Mouse (Mus musculus) forebrain, embryonic 12.5 days (tissue): Measurements from ENCODE around the gene Irf2. TPM values are rescaled to one million over a fixed set of nuclear protein-coding genes. Genes with fewer than 3 reads are reported as not detected.

Experiments used
- ATAC-seq: fragments of 200-750 bp; cut with Nextera tagmentation; 2 replicates; pipeline ENCODE4 v1.8.0; 2017; ENCODE audit warnings: moderate TSS enrichment; ENCODE audit not compliant: low FRiP score
- H3K27ac ChIP-seq: fragments of 300-500 bp; sonication (generic); 2 replicates; pipeline ENCODE4 v1.5.1; 2016; ENCODE audit warnings: mild to moderate bottlenecking
- H3K27me3 ChIP-seq: fragments of 300-500 bp; sonication (generic); 2 replicates; pipeline ENCODE4 v1.6.1; 2016; ENCODE audit warnings: mild to moderate bottlenecking
- H3K36me3 ChIP-seq: fragments of 300-500 bp; sonication (generic); replicated peaks from 2 replicates; pipeline ENCODE4 v1.6.1; 2016; ENCODE audit warnings: mild to moderate bottlenecking
- H3K4me1 ChIP-seq: fragments of 300-500 bp; sonication (generic); 2 replicates; pipeline ENCODE4 v1.6.1; 2016
- H3K4me2 ChIP-seq: fragments of 300-500 bp; sonication (generic); 2 replicates; pipeline ENCODE4 v1.6.1; 2016; ENCODE audit warnings: mild to moderate bottlenecking, moderate library complexity
- H3K4me3 ChIP-seq: fragments of 300-500 bp; sonication (generic); replicated peaks from 2 replicates; pipeline ENCODE4 v1.5.1; 2016; ENCODE audit warnings: mild to moderate bottlenecking
- H3K9ac ChIP-seq: fragments of 300-500 bp; sonication (generic); 2 replicates; pipeline ENCODE4 v1.6.1; 2016; ENCODE audit warnings: mild to moderate bottlenecking
- H3K9me3 ChIP-seq: fragments of 300-500 bp; sonication (generic); 2 replicates; pipeline ENCODE4 v1.6.1; 2016
- WGBS: fragments of 180-500 bp; shearing (Covaris S2); methylation state at CpG from one replicate; pipeline ENCODE4 v1.1.7; 2016; 5-methylcytosine and 5-hydroxymethylcytosine counted together
- polyA plus RNA-seq: library from polyadenylated mRNA; unstranded; fragments of >200 nt; fragmentation: Nextera tagmentation; extraction: Ambion mirVana; gene quantifications from 2 replicates; pipeline ENCODE4 v1.2.1, GENCODE M21; 2016

Irf2 gene
- polyA plus RNA-seq, 1 experiment from 2014 or later, result 11.7 TPM

DNA sequence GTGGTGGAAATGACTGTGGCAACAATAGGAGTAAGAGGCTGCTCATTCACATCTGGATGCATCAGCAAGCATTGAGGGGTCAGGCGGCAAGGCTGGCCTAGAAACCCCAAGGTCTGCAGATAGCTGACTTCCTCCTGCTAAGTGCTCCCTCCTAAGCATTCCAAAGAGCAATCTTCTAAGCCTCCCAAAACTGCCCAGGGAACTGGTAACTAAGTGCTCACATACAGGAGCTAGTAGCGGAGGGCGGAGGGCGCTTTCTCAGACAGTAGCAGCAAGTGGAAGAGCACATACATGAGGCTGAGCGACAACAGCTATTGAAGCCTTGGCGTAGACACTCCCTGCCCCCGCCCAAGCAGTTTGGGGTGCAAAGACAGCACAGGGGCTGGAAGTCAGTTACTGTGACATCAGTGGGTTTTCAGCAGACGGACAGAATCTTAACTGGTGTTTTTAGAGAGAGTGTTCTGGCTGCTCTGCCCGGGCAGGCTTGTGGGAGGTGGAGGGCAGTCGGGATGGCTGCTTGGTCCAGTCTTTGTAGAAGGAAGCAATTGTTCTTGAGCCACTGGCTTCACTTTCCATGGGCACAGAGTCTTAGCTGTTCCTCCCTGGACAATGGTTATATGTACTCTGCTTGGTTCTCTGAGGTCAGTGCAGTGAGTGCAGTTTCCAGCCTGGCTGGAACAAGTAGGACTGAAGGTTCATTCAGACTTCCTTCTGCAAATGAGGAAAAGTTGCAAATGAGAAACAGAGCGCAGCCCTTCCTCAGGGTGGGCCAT, 30.1 kb downstream of the Irf2 start:
- no peak for ATAC-seq
- no peak overlapping the region for H3K9ac ChIP-seq
- H3K4me3 ChIP-seq, result no peak overlapping the region
- H3K36me3 ChIP-seq, result no peaks in the 10 kb centered on the region
- H3K4me1 ChIP-seq, result peaks cover 28% of the 10 kb centered on the region
- WGBS, result 67% methylated on average over 11 of the region's 11 CpGs
- 0 out of 2 replicates have a peak, but pooled peaks cover 5% of the 10 kb centered on the region for H3K9me3 ChIP-seq
- peak overlapping the region; percentile 27; the same call in 1 of the 2 replicates for H3K27ac ChIP-seq
- H3K4me2 ChIP-seq, result no peak overlapping the region
- H3K27me3 ChIP-seq, result no peaks in the 10 kb centered on the region

GRCm38 (mm10) chr8:46770905-46771516, 31.5 kb downstream of the Irf2 start:
- H3K4me3 ChIP-seq, result no peak overlapping the region
- ATAC-seq, result peak; percentile 70; the same call in 1 of the 2 replicates
- H3K27me3 ChIP-seq, result no peaks in the 10 kb centered on the region
- H3K4me1 ChIP-seq, result peaks cover 28% of the 10 kb centered on the region
- 0 out of 2 replicates have a peak overlapping the region, but pooled peaks have one; percentile 11 for H3K27ac ChIP-seq
- H3K9me3 ChIP-seq, result 0 out of 2 replicates have a peak, but pooled peaks cover 5% of the 10 kb centered on the region
- H3K4me2 ChIP-seq, result no peak overlapping the region
- H3K9ac ChIP-seq, result no peak overlapping the region
- H3K36me3 ChIP-seq, result no peaks in the 10 kb centered on the region
- WGBS, result 21% methylated on average over 7 of the region's 7 CpGs

DNA sequence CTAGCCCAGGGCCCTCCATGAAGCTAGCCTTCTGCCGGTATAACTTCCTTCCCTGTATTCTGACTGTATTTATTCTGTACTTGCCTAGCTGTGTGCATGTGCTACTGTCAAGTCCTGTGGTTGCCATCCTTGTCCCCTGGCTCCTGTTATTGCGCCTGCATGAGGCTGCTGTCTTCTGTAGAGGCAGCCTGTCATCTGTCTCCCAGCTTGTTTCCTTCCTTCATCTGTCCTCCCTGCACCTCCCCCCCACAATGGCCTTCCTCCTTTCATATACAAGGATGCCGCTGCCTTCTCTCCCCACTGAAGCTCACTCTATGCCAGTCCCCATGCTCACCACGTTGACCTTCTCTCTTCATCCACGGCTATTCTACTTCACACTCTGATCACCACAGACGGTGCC, 33.3 kb downstream of the Irf2 start:
- ATAC-seq, result no peak
- WGBS, result 88% methylated on average over 6 of the region's 6 CpGs
- Histone ChIP-seq H3K4me1 (peaks cover 28% of the 10 kb centered on the region), H3K4me2 (no peak overlapping the region), H3K4me3 (no peak overlapping the region), H3K9me3 (0 out of 2 replicates have a peak, but pooled peaks cover 5% of the 10 kb centered on the region), H3K36me3 (no peaks in the 10 kb centered on the region), H3K27me3 (no peaks in the 10 kb centered on the region), H3K9ac (no peak overlapping the region), H3K27ac (no peak overlapping the region)

GRCm38 (mm10) chr8:46777760-46778460, 38.4 kb downstream of the Irf2 start:
- H3K27ac ChIP-seq, result no peak overlapping the region
- H3K4me2 ChIP-seq, result no peak overlapping the region
- H3K36me3 ChIP-seq, result peaks cover 3% of the 10 kb centered on the region
- no peak overlapping the region for H3K4me3 ChIP-seq
- H3K4me1 ChIP-seq, result 0 out of 2 replicates have a peak, but pooled peaks cover under 1% of the 10 kb centered on the region
- 0 out of 2 replicates have a peak, but pooled peaks cover 5% of the 10 kb centered on the region for H3K9me3 ChIP-seq
- H3K9ac ChIP-seq, result no peak overlapping the region
- no peaks in the 10 kb centered on the region for H3K27me3 ChIP-seq
- ATAC-seq, result no peak
- 94% methylated on average over 10 of the region's 10 CpGs for WGBS

DNA sequence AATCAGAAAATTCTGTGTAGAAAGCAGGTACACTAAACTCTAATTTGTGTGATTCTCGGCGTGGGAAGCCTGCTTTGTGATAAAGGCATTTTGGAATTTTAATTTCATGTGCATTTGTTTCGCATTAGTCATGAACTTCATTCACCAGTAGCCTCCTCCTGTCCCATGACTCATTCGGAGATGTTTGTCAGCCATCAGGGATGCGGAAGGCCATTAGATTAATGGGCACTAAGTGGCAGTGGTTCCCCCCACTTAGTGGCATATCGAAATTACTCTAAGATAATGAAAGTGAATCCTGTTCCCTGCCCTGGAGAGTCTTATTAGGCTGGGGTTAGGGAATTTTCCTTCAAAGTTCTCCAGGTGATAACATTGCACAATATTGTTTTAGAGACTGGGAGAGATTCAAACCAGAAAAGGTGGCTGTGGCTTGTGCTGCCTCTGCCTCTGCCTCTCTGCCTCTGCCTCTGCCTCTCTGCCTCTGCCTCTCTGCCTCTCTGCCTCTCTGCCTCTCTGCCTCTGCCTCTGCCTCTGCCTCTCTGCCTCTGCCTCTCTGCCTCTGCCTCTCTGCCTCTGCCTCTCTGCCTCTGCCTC, 41.6 kb downstream of the Irf2 start:
- Histone ChIP-seq H3K27me3 (no peaks in the 10 kb centered on the region), H3K27ac (no peak overlapping the region), H3K4me3 (no peak overlapping the region), H3K4me2 (no peak overlapping the region), H3K9ac (no peak overlapping the region), H3K36me3 (peaks cover 3% of the 10 kb centered on the region), H3K4me1 (no peaks in the 10 kb centered on the region), H3K9me3 (no peaks in the 10 kb centered on the region)
- 92% methylated on average over 6 of the region's 6 CpGs for WGBS
- no peak for ATAC-seq

GRCm38 (mm10) chr8:46782254-46782653, 42.7 kb downstream of the Irf2 start:
- Histone ChIP-seq H3K9ac (no peak overlapping the region), H3K36me3 (peaks cover 3% of the 10 kb centered on the region), H3K27ac (no peak overlapping the region), H3K9me3 (no peaks in the 10 kb centered on the region), H3K4me3 (no peak overlapping the region), H3K4me2 (no peak overlapping the region), H3K27me3 (no peaks in the 10 kb centered on the region), H3K4me1 (no peaks in the 10 kb centered on the region)
- no peak for ATAC-seq
- WGBS, result 94% methylated on average over 5 of the region's 5 CpGs

GRCm38 (mm10) chr8:46785070-46785469, 45.5 kb downstream of the Irf2 start:
- Histone ChIP-seq H3K4me3 (no peak overlapping the region), H3K9me3 (no peaks in the 10 kb centered on the region), H3K27ac (no peak overlapping the region), H3K9ac (no peak overlapping the region), H3K27me3 (no peaks in the 10 kb centered on the region), H3K4me1 (no peaks in the 10 kb centered on the region), H3K36me3 (peaks cover 3% of the 10 kb centered on the region; the same call in 1 of the 2 replicates), H3K4me2 (no peak overlapping the region)
- 58% methylated on average over 2 of the region's 2 CpGs for WGBS
- ATAC-seq, result no peak

DNA sequence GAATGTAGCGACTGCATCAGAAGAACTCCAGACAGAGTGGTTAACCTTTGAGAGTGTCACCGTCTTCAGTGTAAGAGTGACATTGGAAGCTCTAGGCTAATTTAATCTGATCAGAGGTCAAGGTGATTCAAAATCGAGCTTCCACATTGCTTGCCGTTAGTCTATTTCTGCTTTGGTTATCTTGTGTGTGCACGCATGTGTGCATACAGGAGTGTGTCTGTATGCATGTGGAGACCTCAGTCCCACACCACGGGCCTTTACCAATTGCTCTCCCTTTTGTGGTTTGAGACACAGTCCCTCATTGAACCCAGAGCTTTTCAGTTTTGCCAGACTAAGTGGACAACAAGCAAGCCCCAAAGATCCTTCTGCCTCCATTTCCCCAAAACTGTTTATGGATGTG, 46.4 kb downstream of the Irf2 start:
- Histone ChIP-seq H3K4me2 (no peak overlapping the region), H3K9ac (no peak overlapping the region), H3K4me1 (no peaks in the 10 kb centered on the region), H3K9me3 (no peaks in the 10 kb centered on the region), H3K27me3 (no peaks in the 10 kb centered on the region), H3K4me3 (no peak overlapping the region), H3K36me3 (no peaks in the 10 kb centered on the region), H3K27ac (no peak overlapping the region)
- 92% methylated on average over 6 of the region's 6 CpGs for WGBS
- no peak for ATAC-seq

GRCm38 (mm10) chr8:46789091-46789881, 49.8 kb downstream of the Irf2 start:
- Histone ChIP-seq H3K27ac (no peak overlapping the region), H3K36me3 (no peaks in the 10 kb centered on the region; the same call in 1 of the 2 replicates), H3K4me1 (no peaks in the 10 kb centered on the region), H3K4me3 (no peak overlapping the region), H3K4me2 (no peak overlapping the region), H3K27me3 (no peaks in the 10 kb centered on the region), H3K9ac (no peak overlapping the region), H3K9me3 (no peaks in the 10 kb centered on the region)
- WGBS, result 93% methylated on average over 5 of the region's 5 CpGs
- ATAC-seq, result no peak

- H3K36me3 ChIP-seq, result peaks cover 2% of the 10 kb centered on the region; the same call in 1 of the 2 replicates
- H3K9me3 ChIP-seq, result no peaks in the 10 kb centered on the region
- H3K4me1 ChIP-seq, result no peaks in the 10 kb centered on the region
- H3K9ac ChIP-seq, result no peak overlapping the region
- H3K27me3 ChIP-seq, result no peaks in the 10 kb centered on the region
- no peak overlapping the region for H3K27ac ChIP-seq
- WGBS, result 89% methylated on average over 5 of the region's 5 CpGs
- H3K4me2 ChIP-seq, result no peak overlapping the region
- H3K4me3 ChIP-seq, result no peak overlapping the region
- no peak for ATAC-seq
These were observed 52.3 kb downstream of the Irf2 start for GRCm38 (mm10) chr8:46791664-46792371.

DNA sequence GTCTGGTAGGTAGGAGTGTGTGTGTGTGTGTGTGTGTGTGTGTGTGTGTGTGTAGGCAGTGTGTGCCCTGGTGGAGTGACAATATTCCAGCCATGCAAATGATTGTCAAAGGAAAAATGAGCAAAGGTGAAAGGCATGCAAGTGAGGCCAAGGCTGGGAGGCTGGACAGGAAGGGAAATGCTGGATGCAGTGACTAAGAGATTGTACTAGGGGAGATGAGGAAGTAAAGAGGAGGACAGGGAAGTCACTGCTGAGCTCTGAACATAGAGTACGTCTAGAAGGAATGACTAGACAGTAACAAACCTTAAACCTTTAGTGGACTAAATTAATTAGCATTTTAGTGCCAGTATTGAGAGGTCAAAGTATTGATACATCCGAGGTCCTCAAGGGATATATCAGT, 53.1 kb downstream of the Irf2 start:
- WGBS, result 83% methylated on average over 2 of the region's 2 CpGs

More for the DNA sequence above, 53.1 kb downstream of the Irf2 start:
- H3K27me3 ChIP-seq, result no peaks in the 10 kb centered on the region
- H3K4me2 ChIP-seq, result no peak overlapping the region
- ATAC-seq, result no peak
- H3K9ac ChIP-seq, result no peak overlapping the region
- H3K36me3 ChIP-seq, result peaks cover 11% of the 10 kb centered on the region; the same call in 1 of the 2 replicates
- H3K4me3 ChIP-seq, result no peak overlapping the region
- no peaks in the 10 kb centered on the region for H3K4me1 ChIP-seq
- no peak overlapping the region for H3K27ac ChIP-seq
- H3K9me3 ChIP-seq, result no peaks in the 10 kb centered on the region
